Mouse (Mus musculus) thymus, postnatal 10 days (tissue): Measurements from ENCODE around the gene Kirrel3.

Experiments used
- DNase-seq, 2 experiments: peaks; one replicate each; pipeline ENCODE4 v3.0.0; 2021; ENCODE audit warnings: low spot score in 2 of 2

Kirrel3 gene

GRCm38 (mm10) chr9:34485759-34486431, at the start of gene Kirrel3:
Gene Kirrel3, plus strand, starts transcription at chr9:34485894.
- DNase-seq, result no peak

GRCm38 (mm10) chr9:34440721-34441120, 45.0 kb upstream of the Kirrel3 start:
- DNase-seq, result no peak

- DNase-seq, result no peak
These were observed 41.7 kb upstream of the Kirrel3 start for GRCm38 (mm10) chr9:34443950-34444349.

GRCm38 (mm10) chr9:34446497-34447350, 39.0 kb upstream of the Kirrel3 start:
- no peak for DNase-seq

- DNase-seq, result no peak
These were observed 38.0 kb upstream of the Kirrel3 start for GRCm38 (mm10) chr9:34447736-34448135.

GRCm38 (mm10) chr9:34448467-34448866, 37.2 kb upstream of the Kirrel3 start:
- DNase-seq, result no peak

GRCm38 (mm10) chr9:34458189-34458588, 27.5 kb upstream of the Kirrel3 start:
- DNase-seq, result no peak

- DNase-seq, result no peak
These were observed 25.7 kb upstream of the Kirrel3 start for GRCm38 (mm10) chr9:34459968-34460367.

- DNase-seq, result no peak
These were observed 22.0 kb upstream of the Kirrel3 start for GRCm38 (mm10) chr9:34463666-34464065.

- no peak for DNase-seq
These were observed 19.6 kb upstream of the Kirrel3 start for GRCm38 (mm10) chr9:34466058-34466457.

GRCm38 (mm10) chr9:34469180-34469579, 16.5 kb upstream of the Kirrel3 start:
- DNase-seq, result no peak

GRCm38 (mm10) chr9:34476206-34476605, 9.5 kb upstream of the Kirrel3 start:
- DNase-seq, result no peak

GRCm38 (mm10) chr9:34478494-34478893, 7.2 kb upstream of the Kirrel3 start:
- DNase-seq, result no peak

GRCm38 (mm10) chr9:34483236-34483635, 2.5 kb upstream of the Kirrel3 start:
- DNase-seq, result no peak

GRCm38 (mm10) chr9:34484665-34485064, 1.0 kb upstream of the Kirrel3 start:
- DNase-seq, result no peak

GRCm38 (mm10) chr9:34488267-34488666, 2.6 kb downstream of the Kirrel3 start:
- no peak for DNase-seq

GRCm38 (mm10) chr9:34488700-34489315, 3.1 kb downstream of the Kirrel3 start:
- DNase-seq, result no peak

GRCm38 (mm10) chr9:34489316-34489710, 3.6 kb downstream of the Kirrel3 start:
- DNase-seq, result no peak

- no peak for DNase-seq
These were observed 4.1 kb downstream of the Kirrel3 start for GRCm38 (mm10) chr9:34489760-34490159.

GRCm38 (mm10) chr9:34492121-34492520, 6.4 kb downstream of the Kirrel3 start:
- DNase-seq, result no peak

- no peak for DNase-seq
These were observed 7.9 kb downstream of the Kirrel3 start for GRCm38 (mm10) chr9:34493571-34493970.

GRCm38 (mm10) chr9:34498126-34498525, 12.4 kb downstream of the Kirrel3 start:
- DNase-seq, result no peak

GRCm38 (mm10) chr9:34498651-34499050, 13.0 kb downstream of the Kirrel3 start:
- DNase-seq, result peak in 1 of 2 experiments; percentile 23
